Mouse (Mus musculus) liver, adult (tissue): ENCODE measurements around the gene Il4ra.
A peak's percentile ranks its signal among the peaks of the same experiment; 100 is the strongest.

Experiments
- GATA4 ChIP-seq: IDR thresholded peaks from 2 replicates; pipeline ENCODE4 v1.6.1; 2014; ENCODE audit warnings: mild to moderate bottlenecking, low read length; ENCODE audit not compliant: insufficient replicate concordance

Il4ra gene

GRCm38 (mm10) chr7:125551766-125552709, at the start of gene Il4ra:
Gene Il4ra, plus strand, starts transcription at chr7:125552120.
- peak; percentile 33; the same call in 1 of the 2 replicates for TF ChIP-seq GATA4

DNA sequence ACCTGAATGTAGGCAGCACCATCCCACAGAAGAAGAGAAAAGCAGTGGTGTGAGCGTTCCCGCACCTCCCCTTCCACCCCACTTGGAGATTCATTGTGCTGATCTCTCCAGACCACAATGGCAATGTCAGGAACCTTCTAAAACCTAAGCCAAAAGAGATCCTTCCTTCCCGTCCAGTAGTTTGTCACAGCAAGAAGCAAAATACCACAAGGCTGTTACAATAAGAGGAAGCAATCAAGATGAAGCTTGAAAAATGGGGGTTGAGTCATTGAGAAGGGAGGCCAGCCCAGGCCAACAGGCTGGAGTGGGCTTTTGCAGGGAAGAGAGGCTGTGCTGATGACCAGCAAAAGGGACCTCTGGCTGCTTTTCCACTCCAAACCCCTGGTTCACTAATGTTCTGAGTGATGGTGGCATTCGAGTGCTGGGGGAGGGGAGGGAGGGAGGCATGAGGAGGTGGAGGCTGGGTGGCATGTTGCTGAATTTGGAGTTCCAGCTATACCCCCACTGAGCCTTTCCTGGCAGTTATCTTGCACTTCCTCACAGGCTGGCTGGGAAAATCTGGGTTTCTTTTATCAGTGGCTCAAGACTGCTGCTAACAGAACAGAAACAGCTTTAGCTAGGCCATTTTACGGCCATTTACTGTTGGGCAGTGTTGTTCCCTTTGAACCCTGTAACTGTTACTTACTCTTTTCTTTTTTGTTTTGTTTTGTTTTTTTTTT, 48.4 kb upstream of the Il4ra start:
- TF ChIP-seq GATA4, result peak; percentile 82

- TF ChIP-seq GATA4, result no peak
These were observed 47.3 kb upstream of the Il4ra start for GRCm38 (mm10) chr7:125504618-125505017.

DNA sequence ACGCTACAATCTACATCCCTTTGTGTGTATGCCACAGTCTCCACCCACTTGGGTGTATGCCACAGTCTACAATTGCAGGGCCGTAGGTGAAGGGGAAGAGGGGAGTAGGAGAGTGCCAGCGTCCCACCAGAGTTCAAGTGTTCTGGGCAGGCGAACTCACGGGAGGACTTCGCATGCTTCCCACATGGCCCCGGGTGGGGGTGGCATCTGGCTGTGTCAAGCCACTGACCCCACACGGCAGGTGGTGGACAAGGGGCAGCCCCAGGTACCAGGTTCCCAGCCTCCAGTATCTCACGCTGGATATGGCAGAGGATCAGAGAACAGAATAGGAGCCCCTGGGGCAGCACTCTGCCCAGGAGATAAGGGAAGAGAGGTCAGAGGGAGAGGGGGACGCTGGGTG, 46.4 kb upstream of the Il4ra start:
- TF ChIP-seq GATA4, result no peak

- no peak for TF ChIP-seq GATA4
These were observed 44.6 kb upstream of the Il4ra start for GRCm38 (mm10) chr7:125507279-125507678.

DNA sequence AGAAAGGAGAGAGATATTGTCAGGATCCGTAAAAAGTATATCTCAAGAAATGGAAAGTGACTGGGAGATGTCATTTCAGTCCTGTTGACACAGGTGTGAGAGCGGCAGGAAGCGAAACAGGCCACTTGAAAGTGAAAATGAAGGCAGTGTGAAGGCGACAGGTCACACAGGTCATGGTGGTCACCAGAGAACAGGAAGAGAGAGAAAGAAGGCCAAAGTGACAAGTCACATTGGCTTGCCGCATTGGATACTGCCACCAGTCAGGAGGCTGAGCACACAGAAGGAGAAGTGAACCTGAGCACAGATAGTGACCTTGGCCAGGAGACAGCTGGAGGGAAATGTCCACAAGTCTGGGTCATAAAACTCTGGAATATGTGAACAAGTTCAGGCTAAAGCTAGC, 40.5 kb upstream of the Il4ra start:
- no peak for TF ChIP-seq GATA4

GRCm38 (mm10) chr7:125511852-125512251, 40.1 kb upstream of the Il4ra start:
- TF ChIP-seq GATA4, result no peak

GRCm38 (mm10) chr7:125515081-125515853, 36.7 kb upstream of the Il4ra start:
- no peak for TF ChIP-seq GATA4

DNA sequence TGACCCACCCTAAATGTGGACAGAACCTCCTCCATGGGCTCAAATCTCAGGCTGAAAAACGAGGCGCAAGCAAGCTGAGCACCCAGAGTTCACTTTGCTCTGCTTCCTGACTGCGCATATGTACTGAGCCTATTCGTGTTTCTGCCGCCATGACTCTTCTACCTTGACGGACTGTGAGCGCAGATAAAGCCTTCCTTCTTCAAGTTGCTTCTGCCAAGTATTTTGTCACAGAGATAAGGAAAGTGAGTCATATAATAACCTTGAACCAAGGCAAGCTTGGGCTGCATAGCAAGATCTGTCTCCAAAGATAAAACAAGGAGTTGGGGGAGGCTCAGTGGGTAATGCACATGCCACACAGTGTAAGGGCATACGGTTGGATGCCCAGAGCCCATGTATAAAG, 35.2 kb upstream of the Il4ra start:
- no peak for TF ChIP-seq GATA4

DNA sequence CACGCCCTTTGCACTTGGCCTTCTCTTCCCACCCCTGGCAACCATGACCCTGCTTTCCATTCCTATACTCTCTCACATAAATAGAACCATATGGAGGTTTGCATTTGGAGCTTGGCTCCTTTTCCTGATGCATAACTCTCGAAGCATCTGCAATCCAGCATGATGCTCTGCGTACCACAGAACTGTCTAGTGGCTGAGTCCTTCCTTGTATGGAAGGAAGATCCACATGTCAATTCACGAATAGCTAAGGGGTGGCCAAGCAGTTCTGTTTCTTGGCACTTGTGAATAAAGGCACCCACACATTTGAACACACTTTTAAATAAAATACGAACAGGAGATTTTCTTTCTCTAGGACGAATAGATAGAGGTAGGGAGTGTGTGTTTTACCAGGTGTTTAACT, 34.5 kb upstream of the Il4ra start:
- TF ChIP-seq GATA4, result no peak

- TF ChIP-seq GATA4, result no peak
These were observed 32.2 kb upstream of the Il4ra start for GRCm38 (mm10) chr7:125519715-125520114.

DNA sequence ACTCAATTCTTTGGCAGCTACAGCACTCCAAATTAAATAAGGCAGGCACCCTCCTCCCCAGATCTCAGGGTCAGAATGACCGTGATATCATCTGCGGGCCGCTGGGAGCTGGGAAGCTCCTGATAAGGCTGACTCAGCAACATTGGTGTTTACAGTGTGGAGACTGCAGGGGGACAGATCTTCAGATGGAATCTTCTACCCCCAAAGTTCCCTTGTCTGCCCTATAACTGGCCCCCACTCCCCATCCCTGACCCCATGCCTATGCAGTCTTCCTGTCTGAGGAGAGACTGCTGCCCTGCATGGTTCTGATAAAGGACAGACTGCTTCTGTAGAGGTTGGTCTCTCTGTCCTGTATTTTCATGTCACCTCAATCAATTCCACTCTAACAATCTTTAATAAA, 28.9 kb upstream of the Il4ra start:
- TF ChIP-seq GATA4, result no peak

DNA sequence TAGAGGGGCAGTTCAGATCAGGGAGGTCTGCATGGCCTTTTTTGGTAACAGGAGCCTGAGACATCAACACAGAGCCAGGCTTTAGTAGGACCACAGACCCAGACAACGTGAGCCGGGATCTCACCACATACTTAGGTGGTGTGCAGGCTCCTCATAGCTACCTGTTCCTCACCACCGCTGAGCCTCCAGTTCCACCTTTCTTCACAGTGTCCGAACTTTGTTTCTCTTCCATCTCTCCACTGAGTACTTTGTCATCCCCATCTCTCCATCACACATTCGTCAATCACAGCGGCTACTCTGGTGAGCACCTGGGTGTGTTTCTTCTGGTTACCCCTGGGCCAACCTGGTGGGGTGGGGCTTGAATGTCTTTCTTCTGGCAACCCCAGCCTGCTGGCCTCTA, 24.7 kb upstream of the Il4ra start:
- no peak for TF ChIP-seq GATA4

DNA sequence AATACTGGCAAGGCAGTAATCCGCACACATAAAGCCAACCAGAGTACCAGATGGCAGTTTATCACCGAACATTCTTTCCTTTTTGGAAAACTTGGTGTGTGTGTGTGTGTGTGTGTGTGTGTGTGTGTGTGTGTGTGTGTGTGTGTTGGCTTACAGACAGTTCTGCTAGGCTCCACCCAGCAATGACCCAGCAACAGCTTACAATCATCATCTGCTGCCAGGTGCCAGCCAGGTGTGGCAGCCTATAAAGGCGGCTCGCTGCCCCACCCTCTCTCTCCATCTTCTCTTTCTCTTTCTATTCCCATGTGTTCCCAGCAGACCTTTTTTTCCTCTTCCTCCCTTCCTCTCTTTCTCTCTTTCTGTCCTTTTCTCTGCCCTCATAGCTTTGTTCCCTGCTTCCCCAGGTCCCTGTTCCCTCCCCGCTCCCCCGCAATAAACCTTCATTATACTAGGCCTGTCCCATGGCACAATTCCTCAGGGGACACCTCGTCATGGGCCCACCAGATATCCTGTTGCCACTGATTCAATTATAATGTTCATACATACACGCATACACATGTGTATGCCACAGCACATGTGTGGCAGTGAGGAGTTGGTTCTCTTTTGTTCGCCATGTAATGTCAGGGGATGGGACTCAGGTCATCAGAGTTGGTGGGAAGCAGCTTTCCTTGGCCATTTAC, 23.9 kb upstream of the Il4ra start:
- TF ChIP-seq GATA4, result no peak

DNA sequence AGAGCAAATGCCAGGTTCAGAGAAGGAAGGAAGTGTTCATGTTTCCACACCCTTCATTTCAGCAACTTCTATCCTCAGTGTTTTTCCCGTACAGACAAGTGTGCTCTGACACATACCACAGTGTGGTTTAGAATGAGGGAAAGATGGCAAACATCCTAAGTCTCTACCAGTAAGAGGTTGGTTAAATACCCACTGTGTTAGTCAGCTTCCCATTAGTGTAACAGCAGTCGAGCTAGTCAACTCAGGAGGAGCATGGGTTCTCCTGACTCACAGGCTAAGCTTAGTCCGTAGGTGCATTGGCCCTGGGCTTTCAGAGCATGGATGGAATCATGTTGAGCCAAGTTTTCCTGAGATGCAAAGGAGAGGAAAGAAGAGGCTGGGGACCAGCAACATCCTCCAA, 12.6 kb upstream of the Il4ra start:
- TF ChIP-seq GATA4, result no peak
